Mouse (Mus musculus): ENCODE measurements around the gene Arap1.

- TF ChIP-seq CTCF (IDR thresholded peaks at IDR 0.05; ENCODE audit: borderline replicate concordance, insufficient read depth, low read length) (no peak), POLR2A (IDR thresholded peaks at IDR 0.05; ENCODE audit: low read depth, low read length) (no peak)
These were observed 17.6 kb upstream of the Arap1 start for GRCm38 (mm10) chr7:101330074-101330840.

All from embryonic fibroblast, embryonic 13.5 days (primary cell).